Comparison of ENCODE assay signal across 6 mouse cellular contexts in genomic region chr3:88797507-88797906, GRCm38 (mm10). TPM values are rescaled to one million over a fixed set of nuclear protein-coding genes. Genes with fewer than 3 reads are reported as not detected.
DNase-seq lines count a peak whose midpoint lies in the region; ATAC-seq and TF ChIP-seq lines count a peak whose summit lies in the region.
"Not testable (repeated sequence)": the region's sequence is repeated elsewhere in the genome, so short reads cannot be mapped to it uniquely, and the experiment has no call there.

No protein-coding gene starts in this region.

- TF ChIP-seq CTCF in ES-Bruce4 (IDR thresholded peaks at IDR 0.05; ENCODE audit: low read depth, low read length): peak; percentile 35
- TF ChIP-seq CTCF in MEL (IDR thresholded peaks at IDR 0.05 in 2 of 3, conservative IDR thresholded peaks at IDR 0.05 in 1 of 3; ENCODE audit: control insufficient read depth in 1 of 3, insufficient read depth in 1 of 3, low read depth in 2 of 3, low read length in 3 of 3, poor library complexity in 1 of 3, severe bottlenecking in 1 of 3): not testable (repeated sequence)
- TF ChIP-seq CTCF in liver, postnatal 0 days (IDR thresholded peaks at IDR 0.05; ENCODE audit: low read depth): 0 out of 2 replicates have a peak, but pooled peaks have one; percentile 13

- not testable (repeated sequence) for TF ChIP-seq POLR2A in ES-Bruce4 (IDR thresholded peaks at IDR 0.05; ENCODE audit: insufficient read depth, low read length); MEL (IDR thresholded peaks at IDR 0.05; ENCODE audit: control insufficient read depth in 1 of 2, insufficient read depth in 1 of 2, low read depth in 1 of 2, low read length in 2 of 2, poor library complexity in 1 of 2)

- not testable (repeated sequence) for H3K4me3 ChIP-seq in ES-Bruce4 (ENCODE audit: low read depth, low read length); MEL (ENCODE audit: control insufficient read depth in 1 of 2, insufficient read depth in 1 of 2, low read depth in 2 of 2, low read length in 2 of 2); liver, postnatal 0 days (ENCODE audit: low read depth, low read length)

- not testable (repeated sequence) for H3K36me3 ChIP-seq in ES-Bruce4 (ENCODE audit: control insufficient read depth, insufficient read depth, low read length, poor library complexity, severe bottlenecking); MEL (ENCODE audit: control insufficient read depth in 1 of 2, insufficient read depth in 2 of 2, low read length in 2 of 2); liver, postnatal 0 days (replicated peaks; ENCODE audit: insufficient read depth, low read length)

- not testable (repeated sequence) for H3K27me3 ChIP-seq in ES-Bruce4 (ENCODE audit: control insufficient read depth, insufficient read depth, low read length, poor library complexity, severe bottlenecking); MEL (ENCODE audit: control insufficient read depth in 1 of 2, insufficient read depth in 2 of 2, low read length in 2 of 2); liver, postnatal 0 days (ENCODE audit: insufficient read depth, low read length)

- 76% methylated on average over 6 of the region's 6 CpGs for WGBS in liver, postnatal 0 days (ENCODE audit: insufficient replicate concordance)

- DNase-seq in MEL (ENCODE audit: low read depth, low spot score) (peak; percentile 1), R1 (ENCODE audit: low read depth, low spot score) (peak; percentile 21)
- peak; percentile 45 for DNase-seq in heart, adult 11 months
- DNase-seq in liver, postnatal 0 days: not testable (repeated sequence)
- peak; percentile 11 for DNase-seq in yolk sac, embryonic 10.5 days (ENCODE audit: low spot score)

- not testable (repeated sequence) for H3K4me1 ChIP-seq in ES-Bruce4 (ENCODE audit: control insufficient read depth, insufficient read depth, low read length); MEL (ENCODE audit: control insufficient read depth in 1 of 2, insufficient read depth in 2 of 2, low read length in 2 of 2); liver, postnatal 0 days (ENCODE audit: insufficient read depth)

- H3K27ac ChIP-seq in ES-Bruce4 (ENCODE audit: insufficient read depth, low read length); MEL (ENCODE audit: control insufficient read depth, low read depth, low read length); liver, postnatal 0 days (ENCODE audit: low read depth): not testable (repeated sequence)

- not testable (repeated sequence) for ATAC-seq in liver, postnatal 0 days

- not testable (repeated sequence) for H3K9me3 ChIP-seq in ES-Bruce4 (replicated peaks; ENCODE audit: control insufficient read depth, insufficient read depth, low read length, poor library complexity, severe bottlenecking); MEL (replicated peaks; ENCODE audit: insufficient read depth, low read length); liver, postnatal 0 days (ENCODE audit: low read length)

- not testable (repeated sequence) for H3K4me2 ChIP-seq in liver, postnatal 0 days (ENCODE audit: low read depth, low read length)

- TF ChIP-seq EP300 in ES-Bruce4 (IDR thresholded peaks at IDR 0.05; ENCODE audit: insufficient read depth, low read depth, low read length); MEL (IDR thresholded peaks at IDR 0.05; ENCODE audit: low read depth in 1 of 2, low read length in 2 of 2); liver, postnatal 0 days (IDR thresholded peaks at IDR 0.05; ENCODE audit: low read depth): not testable (repeated sequence)

- not testable (repeated sequence) for TF ChIP-seq RAD21 in MEL (IDR thresholded peaks at IDR 0.05; ENCODE audit: low read depth, low read length)

- H3K79me2 ChIP-seq in MEL (ENCODE audit: control insufficient read depth, insufficient read depth, low read length, poor library complexity): not testable (repeated sequence)

- not testable (repeated sequence) for H3K9ac ChIP-seq in ES-Bruce4 (ENCODE audit: low read depth, poor library complexity, severe bottlenecking); MEL (ENCODE audit: control insufficient read depth, low read depth, low read length, poor library complexity, severe bottlenecking); liver, postnatal 0 days (replicated peaks)

RNA-seq across cellular contexts. Expression of gene Syt11, which starts 22.5 kb away (rescaled TPM):
- polyA plus RNA-seq in ES-Bruce4 (2011; ENCODE audit: insufficient read depth, insufficient read length, low read depth, missing spikeins) (9.0 and 9.5 TPM in 2 replicates), MEL (2012; ENCODE audit: insufficient read depth in 1 of 2, insufficient read length in 2 of 2, low read depth in 1 of 2, low replicate concordance in 2 of 2, missing spikeins in 1 of 2) (1 to 10 TPM in 1 of 2 experiments, not detected in 1; 1.4 TPM)
- 0.19 and 0.56 TPM in 2 replicates for total RNA-seq in MEL (2012; rRNA removed)
- polyA plus RNA-seq in liver, postnatal 0 days (2015; fragmentation: Nextera tagmentation; extraction: Ambion mirVana): 0.36 and 0.51 TPM in 2 replicates

RNA-seq across cellular contexts. Expression of gene Gon4l, which starts 37.5 kb away (rescaled TPM):
- polyA plus RNA-seq in ES-Bruce4 (2011; ENCODE audit: insufficient read depth, insufficient read length, low read depth, missing spikeins) (58.0 and 60.1 TPM in 2 replicates), MEL (2012; ENCODE audit: insufficient read depth in 1 of 2, insufficient read length in 2 of 2, low read depth in 1 of 2, low replicate concordance in 2 of 2, missing spikeins in 1 of 2) (10 to 100 TPM; 33.8 to 52.2 TPM)
- 34.3 and 35.0 TPM in 2 replicates for total RNA-seq in MEL (2012; rRNA removed)
- 1.5 and 1.6 TPM in 2 replicates for polyA plus RNA-seq in liver, postnatal 0 days (2015; fragmentation: Nextera tagmentation; extraction: Ambion mirVana)

Comparison
In these comparisons a context has a peak if more than half of its experiments do, and no peak if none do; other contexts are left out.
1. RNA of gene Gon4l, which starts 37.5 kb away (polyA plus RNA-seq): 58.0 to 60.1 TPM in ES-Bruce4 and 33.8 to 52.2 TPM in MEL; 1.5 to 1.6 TPM in liver, postnatal 0 days; every median in the first group is over 10 times any median in the second.